Mouse (Mus musculus) heart, embryonic 14.5 days (tissue): ENCODE measurements around the gene Fam162b. TPM values are rescaled to one million over a fixed set of nuclear protein-coding genes. Genes with fewer than 3 reads are reported as not detected.

Source experiments
- ATAC-seq: fragments of 200-750 bp; cut with Nextera tagmentation; 2 replicates; pipeline ENCODE4 v1.8.0; 2017; ENCODE audit warnings: low read depth, moderate TSS enrichment; ENCODE audit not compliant: insufficient number of reproducible peaks, insufficient read depth, low FRiP score
- H3K27ac ChIP-seq, 2 experiments: fragments of 200-500 bp in 1 of 2; fragments of 300-500 bp in 1 of 2; sonication (generic) in 1 of 2; replicated peaks in 1 of 2; 2 replicates each; pipeline ENCODE4 v1.5.1; 2012 to 2014; ENCODE audit warnings: low read depth in 2 of 2, low read length in 2 of 2, control low read depth in 1 of 2, mild to moderate bottlenecking in 1 of 2, mixed read lengths in 1 of 2; ENCODE audit not compliant: control insufficient read depth in 1 of 2, insufficient read depth in 1 of 2
- H3K27me3 ChIP-seq: fragments of 300-500 bp; sonication (generic); 2 replicates; pipeline ENCODE4 v1.6.1; 2014; ENCODE audit warnings: mild to moderate bottlenecking, low read length, control low read depth; ENCODE audit not compliant: control insufficient read depth, insufficient read depth
- H3K36me3 ChIP-seq: fragments of 300-500 bp; sonication (generic); 2 replicates; pipeline ENCODE4 v1.6.1; 2014; ENCODE audit warnings: mild to moderate bottlenecking, control low read depth, low read length, mixed read lengths; ENCODE audit not compliant: control insufficient read depth, insufficient read depth
- H3K4me1 ChIP-seq, 2 experiments: fragments of 200-500 bp in 1 of 2; fragments of 300-500 bp in 1 of 2; sonication (generic) in 1 of 2; 2 replicates each; pipeline ENCODE4 v1.6.1; 2012 to 2014; ENCODE audit warnings: low read length in 2 of 2, control low read depth in 1 of 2, mixed read lengths in 1 of 2; ENCODE audit not compliant: control insufficient read depth in 2 of 2, insufficient read depth in 2 of 2
- H3K4me2 ChIP-seq: fragments of 300-500 bp; sonication (generic); 2 replicates; pipeline ENCODE4 v1.6.1; 2014; ENCODE audit warnings: mild to moderate bottlenecking, low read length
- H3K4me3 ChIP-seq, 2 experiments: fragments of 200-500 bp in 1 of 2; fragments of 300-500 bp in 1 of 2; sonication (generic) in 1 of 2; 2 replicates each; pipeline ENCODE4 v1.5.1; 2012 to 2014; ENCODE audit warnings: low read length in 2 of 2, mild to moderate bottlenecking in 2 of 2, control low read depth in 1 of 2, low read depth in 1 of 2, moderate library complexity in 1 of 2; ENCODE audit not compliant: control insufficient read depth in 1 of 2, insufficient read depth in 1 of 2
- H3K9ac ChIP-seq: fragments of 300-500 bp; sonication (generic); 2 replicates; pipeline ENCODE4 v1.6.1; 2014; ENCODE audit warnings: mild to moderate bottlenecking, low read length
- H3K9me3 ChIP-seq: fragments of 300-500 bp; sonication (generic); 2 replicates; pipeline ENCODE4 v1.6.1; 2016; ENCODE audit warnings: low read length, control low read depth; ENCODE audit not compliant: control insufficient read depth
- WGBS: fragments of 180-500 bp; shearing (Covaris S2); extraction: QIAGEN DNeasy Blood & Tissue Kit; methylation state at CpG from one replicate; pipeline ENCODE4 v1.1.7; 2014; 5-methylcytosine and 5-hydroxymethylcytosine counted together
- polyA plus RNA-seq: library from polyadenylated mRNA; unstranded; fragments of >200 nt; fragmentation: Nextera tagmentation; extraction: Ambion mirVana; gene quantifications from 2 replicates; pipeline ENCODE4 v1.2.1, GENCODE M21; 2014

Fam162b gene
- not detected in 2 replicates for polyA plus RNA-seq

DNA sequence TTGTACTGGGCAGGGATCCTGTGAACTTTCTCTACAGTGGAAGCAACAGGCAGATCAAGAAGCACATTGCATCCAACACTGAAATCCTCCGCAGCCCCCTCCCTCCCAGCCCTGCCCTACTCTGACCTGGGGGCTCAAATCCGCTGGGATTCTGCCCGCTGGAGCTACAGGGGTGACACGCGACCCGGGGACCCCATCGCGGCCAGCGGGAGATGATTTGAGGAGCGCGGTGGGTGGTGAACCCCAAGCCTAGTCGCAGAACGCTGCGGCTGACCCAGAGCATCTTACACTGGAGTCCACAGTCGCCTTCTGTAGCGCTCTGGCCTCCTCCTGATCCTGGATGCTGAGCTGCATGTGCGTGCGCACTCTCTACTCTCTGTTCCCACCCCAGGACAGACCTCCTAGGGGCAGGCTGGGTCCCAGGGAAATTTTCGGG, at the start of gene Fam162b:
TSS of gene Fam162b (minus strand) at position 379 of the 436 bp plus-strand sequence.
- no peaks in the 10 kb centered on the region for H3K9me3 ChIP-seq
- H3K27ac ChIP-seq: no peak within 1 kb of the TSS
- peaks cover 0 to 2% of the 10 kb centered on the region in 2 experiments; a peak in 1 of 4 replicates for H3K4me1 ChIP-seq
- 0 out of 2 replicates have a peak, but pooled peaks cover 4% of the 10 kb centered on the region for H3K27me3 ChIP-seq
- 3% methylated on average over 19 of the region's 19 CpGs for WGBS
- 0 out of 2 replicates have a peak, but pooled peaks have one; percentile 26 for ATAC-seq
- peak within 1 kb of the TSS; percentile 33 to 39 for H3K4me3 ChIP-seq
- peak within 1 kb of the TSS; percentile 64 for H3K4me2 ChIP-seq
- H3K9ac ChIP-seq: peak within 1 kb of the TSS; percentile 35; the same call in 1 of the 2 replicates
- H3K36me3 ChIP-seq: no peaks in the 10 kb centered on the region

DNA sequence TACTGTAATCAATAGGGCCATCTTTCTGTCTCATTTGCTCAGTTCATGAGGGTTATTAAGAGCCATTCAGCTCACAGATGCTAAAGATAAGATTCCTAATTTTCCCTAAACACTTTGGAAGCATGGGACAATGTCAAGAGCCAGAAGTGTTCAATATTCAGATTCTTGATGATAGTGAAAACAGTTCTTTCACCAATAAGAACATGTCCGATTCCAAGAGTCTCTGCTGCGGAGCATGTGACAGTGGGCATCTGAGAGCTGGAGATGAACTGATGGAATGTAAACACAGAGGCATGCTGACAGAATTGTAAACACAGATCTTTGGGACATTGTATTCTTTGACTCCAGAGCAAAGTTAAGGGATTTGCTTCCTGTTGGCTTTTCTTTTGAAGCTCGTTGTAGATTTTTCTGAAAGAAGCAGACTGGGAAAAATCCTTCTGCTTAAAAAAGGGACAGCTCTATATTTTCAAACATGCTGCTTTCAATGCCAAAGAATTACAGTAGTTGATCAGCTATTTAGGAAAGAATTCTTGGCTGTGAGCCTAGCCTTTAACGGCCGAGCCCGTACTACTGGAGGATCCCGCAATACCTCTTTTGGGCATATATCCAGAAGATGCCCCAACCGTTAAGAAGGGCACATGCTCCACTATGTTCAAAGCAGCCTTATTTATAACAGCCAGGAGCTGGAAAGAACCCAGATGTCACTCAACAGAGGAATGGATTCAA, 41.3 kb upstream of the Fam162b start, which contains the start of gene Gprc6a:
TSS of gene Gprc6a (minus strand) at position 51 of the 726 bp plus-strand sequence.
- H3K27ac ChIP-seq: no peak within 1 kb of the TSS

GRCm38 (mm10) chr10:51621193-51621592, 30.9 kb upstream of the Fam162b start:
- Histone ChIP-seq H3K4me1 (no peaks in the 10 kb centered on the region), H3K9ac (no peak overlapping the region), H3K4me3 (no peak overlapping the region), H3K9me3 (no peaks in the 10 kb centered on the region), H3K4me2 (no peak overlapping the region), H3K27me3 (no peaks in the 10 kb centered on the region), H3K36me3 (no peaks in the 10 kb centered on the region), H3K27ac (no peak overlapping the region)
- WGBS: 88% methylated on average over 3 of the region's 3 CpGs
- no peak for ATAC-seq

More for the DNA sequence above, 41.3 kb upstream of the Fam162b start, which contains the start of gene Gprc6a:
- H3K36me3 ChIP-seq: no peaks in the 10 kb centered on the region
- no peak within 1 kb of the TSS for H3K4me2 ChIP-seq
- H3K4me3 ChIP-seq: no peak within 1 kb of the TSS
- no peaks in the 10 kb centered on the region for H3K9me3 ChIP-seq
- no peaks in the 10 kb centered on the region for H3K4me1 ChIP-seq
- H3K9ac ChIP-seq: no peak within 1 kb of the TSS
- H3K27me3 ChIP-seq: no peaks in the 10 kb centered on the region
- 53% methylated on average over 8 of the region's 8 CpGs for WGBS
- no peak for ATAC-seq

DNA sequence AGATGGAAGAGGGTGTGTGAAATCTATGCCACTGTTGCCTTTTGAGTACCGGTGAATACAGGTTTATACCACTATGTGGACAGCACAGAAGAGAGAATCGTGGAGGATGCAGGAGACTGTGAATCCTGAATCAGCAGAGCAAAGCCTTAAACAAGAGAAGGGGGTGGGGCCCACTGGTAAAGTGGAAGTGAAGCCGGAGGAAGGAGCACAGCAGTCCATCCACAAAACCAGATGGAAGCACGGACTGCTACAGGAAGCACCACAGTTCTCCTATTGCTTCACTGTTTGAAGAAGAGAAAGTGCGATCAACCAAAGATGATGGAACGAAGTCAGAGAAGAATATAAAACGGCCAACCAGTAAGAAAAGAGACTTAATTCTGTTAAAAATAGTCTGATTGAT, 29.8 kb upstream of the Fam162b start:
- Histone ChIP-seq H3K36me3 (no peaks in the 10 kb centered on the region), H3K9me3 (no peaks in the 10 kb centered on the region), H3K9ac (no peak overlapping the region), H3K27me3 (no peaks in the 10 kb centered on the region), H3K4me1 (no peaks in the 10 kb centered on the region), H3K4me3 (no peak overlapping the region), H3K27ac (no peak overlapping the region), H3K4me2 (no peak overlapping the region)
- WGBS: 60% methylated on average over 7 of the region's 7 CpGs
- no peak for ATAC-seq

GRCm38 (mm10) chr10:51618538-51618937, 28.2 kb upstream of the Fam162b start:
- H3K4me1 ChIP-seq: no peaks in the 10 kb centered on the region
- H3K27me3 ChIP-seq: no peaks in the 10 kb centered on the region
- WGBS: 69% methylated on average over 2 of the region's 2 CpGs
- no peak overlapping the region for H3K27ac ChIP-seq
- no peak overlapping the region for H3K4me3 ChIP-seq
- no peaks in the 10 kb centered on the region for H3K36me3 ChIP-seq
- no peak for ATAC-seq
- no peak overlapping the region for H3K9ac ChIP-seq
- no peak overlapping the region for H3K4me2 ChIP-seq
- H3K9me3 ChIP-seq: no peaks in the 10 kb centered on the region

DNA sequence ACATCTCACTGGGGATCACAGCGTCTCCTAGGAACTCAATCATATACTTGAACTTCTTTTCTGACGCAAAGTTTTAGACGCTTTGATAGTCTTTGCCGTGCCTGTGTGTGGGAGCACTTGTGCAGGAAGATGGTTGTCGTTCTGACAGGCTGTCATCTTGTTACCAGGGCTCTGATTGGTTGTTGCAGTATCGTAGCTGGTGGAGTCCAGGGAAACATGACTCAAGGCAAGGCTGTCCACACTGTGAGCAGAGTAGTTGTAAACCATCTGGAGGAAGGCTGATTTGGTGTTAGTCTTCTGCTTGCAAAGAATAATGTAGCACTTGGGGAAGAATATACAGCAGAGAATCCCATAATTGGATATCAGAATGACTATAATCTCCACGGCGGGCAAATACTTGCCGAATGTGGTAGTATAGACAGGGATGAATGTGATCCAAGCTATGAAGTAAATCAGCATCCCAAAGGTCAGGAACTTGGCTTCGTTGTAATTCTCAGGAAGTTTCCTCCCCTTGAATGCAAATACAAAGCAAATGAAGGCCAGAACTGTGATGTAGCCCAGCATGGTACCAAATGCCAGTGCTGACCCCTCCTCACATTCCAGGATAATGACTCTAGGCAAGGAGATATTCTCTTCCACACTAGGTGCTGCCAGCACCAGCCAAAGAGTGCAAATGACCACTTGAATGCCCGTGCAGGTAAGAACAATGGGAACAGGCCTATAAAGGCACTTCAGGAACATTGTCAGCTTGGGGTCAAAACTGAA, 24.7 kb upstream of the Fam162b start:
- 64% methylated on average over 11 of the region's 11 CpGs for WGBS
- H3K9me3 ChIP-seq: no peaks in the 10 kb centered on the region
- no peak overlapping the region for H3K4me2 ChIP-seq

DNA sequence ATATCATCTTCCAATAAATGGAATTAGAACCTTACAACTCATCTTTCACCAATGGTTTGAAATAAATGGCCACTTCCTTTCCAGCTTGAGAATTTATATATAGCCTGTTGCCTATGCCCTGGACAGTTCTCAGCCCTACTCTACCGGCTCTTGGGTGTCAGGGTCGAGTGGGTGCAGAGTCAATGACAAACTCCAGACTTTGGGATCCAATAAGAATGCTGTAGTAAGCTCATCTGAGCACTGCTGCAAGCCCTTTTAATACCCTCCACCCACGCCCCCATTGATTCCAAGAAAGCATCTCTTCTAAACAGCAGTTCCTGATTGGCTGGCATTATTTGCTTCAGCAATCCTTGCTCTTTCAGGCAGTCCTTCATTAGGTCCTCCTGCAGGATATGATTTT, 23.1 kb upstream of the Fam162b start:
- no peak overlapping the region for H3K4me2 ChIP-seq
- no peaks in the 10 kb centered on the region for H3K36me3 ChIP-seq
- no peak for ATAC-seq
- H3K27me3 ChIP-seq: no peaks in the 10 kb centered on the region
- no peak overlapping the region for H3K9ac ChIP-seq
- 37% methylated on average over 3 of the region's 3 CpGs for WGBS
- no peaks in the 10 kb centered on the region for H3K4me1 ChIP-seq
- no peak overlapping the region for H3K27ac ChIP-seq
- H3K9me3 ChIP-seq: no peaks in the 10 kb centered on the region
- H3K4me3 ChIP-seq: no peak overlapping the region

More for the DNA sequence above, 24.7 kb upstream of the Fam162b start:
- no peak overlapping the region for H3K27ac ChIP-seq
- H3K4me3 ChIP-seq: no peak overlapping the region
- no peaks in the 10 kb centered on the region for H3K4me1 ChIP-seq
- no peak for ATAC-seq
- no peaks in the 10 kb centered on the region for H3K36me3 ChIP-seq
- no peaks in the 10 kb centered on the region for H3K27me3 ChIP-seq
- H3K9ac ChIP-seq: no peak overlapping the region
